Mouse (Mus musculus): Measurements from ENCODE around the gene Nos3. TPM values are rescaled to one million over a fixed set of nuclear protein-coding genes. Genes with fewer than 3 reads are reported as not detected.
A peak's percentile ranks its signal among the peaks of the same experiment; 100 is the strongest.

Nos3 gene
- polyA plus RNA-seq, 1 experiment: 10.1 TPM

GRCm38 (mm10) chr5:24373807-24374206, 9.2 kb downstream of the Nos3 start:
- DNase-seq (ENCODE audit: extremely low spot score in 1 of 2, low spot score in 1 of 2): no peak

- DNase-seq (ENCODE audit: extremely low spot score in 1 of 2, low spot score in 1 of 2): no peak
Observed at GRCm38 (mm10) chr5:24374216-24374615, 9.6 kb downstream of the Nos3 start.

- no peak for DNase-seq (ENCODE audit: extremely low spot score in 1 of 2, low spot score in 1 of 2)
Observed at GRCm38 (mm10) chr5:24374666-24375328, 10.2 kb downstream of the Nos3 start.

DNA sequence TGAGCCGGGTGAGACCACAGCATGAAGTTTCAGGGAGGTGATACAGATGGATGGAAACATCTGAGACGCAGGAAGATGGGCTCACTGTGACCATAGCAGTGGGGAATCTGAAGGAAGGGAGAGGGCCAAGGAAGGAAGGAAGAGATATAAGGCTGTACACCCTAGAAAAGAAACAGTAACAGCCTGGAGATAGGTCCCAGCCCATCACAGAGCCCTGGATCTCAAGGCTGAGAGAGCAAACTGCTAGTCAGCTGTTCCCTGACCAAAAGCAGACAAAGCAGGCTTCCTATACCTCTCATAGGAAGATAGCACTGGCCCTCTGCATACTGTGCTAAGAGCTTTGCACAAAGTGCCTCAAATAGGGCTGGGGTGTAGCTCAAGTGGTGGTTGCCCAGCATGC, 14.1 kb downstream of the Nos3 start:
- DNase-seq (ENCODE audit: extremely low spot score in 1 of 2, low spot score in 1 of 2): no peak

DNA sequence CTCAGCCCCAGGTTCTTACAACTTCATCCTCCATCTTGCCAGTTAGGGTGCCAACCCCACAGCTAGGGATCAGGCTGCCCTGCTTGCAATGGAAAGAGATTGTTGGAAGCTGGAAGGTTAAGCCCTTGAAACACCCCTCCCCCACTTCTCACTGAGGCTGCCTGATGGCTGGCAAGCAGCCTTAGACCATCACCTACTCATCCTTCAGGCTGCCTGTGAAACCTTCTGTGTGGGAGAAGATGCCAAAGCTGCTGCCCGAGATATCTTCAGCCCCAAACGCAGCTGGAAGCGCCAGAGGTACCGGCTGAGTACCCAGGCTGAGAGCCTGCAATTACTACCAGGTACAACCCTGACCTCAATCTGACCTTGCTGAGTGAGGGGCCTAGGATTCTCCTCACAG, 14.9 kb downstream of the Nos3 start:
- DNase-seq (ENCODE audit: extremely low spot score in 1 of 2, low spot score in 1 of 2): peak in 1 of 2 experiments; percentile 47

- DNase-seq (ENCODE audit: extremely low spot score in 1 of 2, low spot score in 1 of 2): no peak
Observed at GRCm38 (mm10) chr5:24380499-24380898, 15.9 kb downstream of the Nos3 start.

GRCm38 (mm10) chr5:24381486-24381885, 16.9 kb downstream of the Nos3 start:
- no peak for DNase-seq (ENCODE audit: extremely low spot score in 1 of 2, low spot score in 1 of 2)

DNA sequence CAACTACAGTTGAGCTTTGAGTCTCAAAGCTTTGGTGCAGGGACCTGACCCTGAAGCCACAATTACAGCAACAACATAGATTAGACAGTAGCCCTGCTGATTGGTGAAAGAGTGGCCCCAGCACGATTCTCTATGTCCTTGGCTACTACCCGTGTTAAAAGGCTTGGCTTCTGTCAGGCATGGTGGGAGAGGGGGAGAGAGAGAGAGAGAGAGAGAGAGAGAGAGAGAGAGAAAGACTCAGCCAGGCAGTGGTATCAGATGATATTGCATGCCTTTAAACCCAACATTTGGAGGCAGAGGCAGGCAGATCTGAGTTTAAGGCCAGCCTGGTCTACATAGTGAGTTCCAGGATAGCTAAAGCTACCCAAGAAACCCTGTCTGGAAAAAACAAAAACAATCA, 17.4 kb downstream of the Nos3 start:
- no peak for DNase-seq (ENCODE audit: extremely low spot score in 1 of 2, low spot score in 1 of 2)

GRCm38 (mm10) chr5:24383026-24383859, 18.6 kb downstream of the Nos3 start:
- DNase-seq (ENCODE audit: extremely low spot score in 1 of 2, low spot score in 1 of 2): peak; percentile 87 to 93

DNA sequence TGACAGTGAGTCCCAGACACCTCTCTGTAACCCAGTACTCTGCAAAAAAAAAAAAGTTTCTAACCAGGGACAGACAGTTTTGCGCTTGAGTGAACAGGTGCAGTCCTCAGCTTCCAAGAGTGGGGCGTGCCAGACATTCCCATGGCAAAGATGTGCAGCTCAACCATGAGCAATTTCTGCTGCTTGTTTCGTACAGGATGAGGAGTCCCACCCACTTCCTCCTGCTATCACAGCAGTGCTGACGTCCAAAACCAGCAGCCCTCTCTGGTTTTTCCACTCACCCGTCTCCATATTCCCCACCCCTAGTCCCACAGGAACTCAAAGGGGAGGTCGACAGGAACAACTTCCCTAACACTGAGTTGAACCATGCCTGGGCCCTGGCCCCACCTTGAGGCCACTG, 19.8 kb downstream of the Nos3 start:
- peak in 1 of 2 experiments; percentile 60 for DNase-seq (ENCODE audit: extremely low spot score in 1 of 2, low spot score in 1 of 2)

- DNase-seq (ENCODE audit: extremely low spot score in 1 of 2, low spot score in 1 of 2): no peak
Observed at GRCm38 (mm10) chr5:24385374-24385773, 20.8 kb downstream of the Nos3 start.

DNA sequence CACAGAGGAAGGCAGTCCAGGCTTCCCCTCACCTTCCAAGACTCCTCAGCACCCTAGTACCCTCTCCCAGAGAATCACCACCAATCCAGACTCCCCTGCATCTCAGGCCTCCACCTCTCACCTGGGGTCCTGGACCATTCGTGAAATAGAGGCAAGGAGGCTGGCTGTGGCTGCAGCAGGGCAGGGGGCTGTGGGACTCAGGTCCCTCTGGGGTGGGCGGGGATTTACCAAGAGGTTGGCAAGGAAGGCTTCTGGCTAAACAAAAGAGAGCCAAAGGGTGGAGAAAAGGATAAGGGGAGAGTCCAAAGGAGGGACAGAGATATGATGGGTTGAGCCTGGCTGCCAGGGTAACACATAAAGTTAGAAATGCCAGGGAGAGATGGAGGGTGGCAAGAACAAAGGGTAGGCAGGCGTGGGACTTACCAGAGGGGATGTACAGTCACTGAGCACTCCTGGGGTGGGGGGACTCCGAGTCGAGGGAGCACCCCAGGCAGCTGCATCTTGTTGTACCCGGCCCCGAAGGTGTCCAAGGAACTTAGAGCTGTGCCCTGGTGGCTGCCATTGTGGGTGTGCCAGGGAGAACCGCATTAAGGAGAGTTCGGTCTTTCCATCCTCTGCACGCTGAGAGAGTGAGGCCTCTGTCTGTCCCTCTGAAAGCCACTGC, 21.4 kb downstream of the Nos3 start:
- DNase-seq (ENCODE audit: extremely low spot score in 1 of 2, low spot score in 1 of 2): no peak

GRCm38 (mm10) chr5:24387264-24388241, 22.9 kb downstream of the Nos3 start:
- DNase-seq (ENCODE audit: extremely low spot score in 1 of 2, low spot score in 1 of 2): peak in 1 of 2 experiments; percentile 79

DNA sequence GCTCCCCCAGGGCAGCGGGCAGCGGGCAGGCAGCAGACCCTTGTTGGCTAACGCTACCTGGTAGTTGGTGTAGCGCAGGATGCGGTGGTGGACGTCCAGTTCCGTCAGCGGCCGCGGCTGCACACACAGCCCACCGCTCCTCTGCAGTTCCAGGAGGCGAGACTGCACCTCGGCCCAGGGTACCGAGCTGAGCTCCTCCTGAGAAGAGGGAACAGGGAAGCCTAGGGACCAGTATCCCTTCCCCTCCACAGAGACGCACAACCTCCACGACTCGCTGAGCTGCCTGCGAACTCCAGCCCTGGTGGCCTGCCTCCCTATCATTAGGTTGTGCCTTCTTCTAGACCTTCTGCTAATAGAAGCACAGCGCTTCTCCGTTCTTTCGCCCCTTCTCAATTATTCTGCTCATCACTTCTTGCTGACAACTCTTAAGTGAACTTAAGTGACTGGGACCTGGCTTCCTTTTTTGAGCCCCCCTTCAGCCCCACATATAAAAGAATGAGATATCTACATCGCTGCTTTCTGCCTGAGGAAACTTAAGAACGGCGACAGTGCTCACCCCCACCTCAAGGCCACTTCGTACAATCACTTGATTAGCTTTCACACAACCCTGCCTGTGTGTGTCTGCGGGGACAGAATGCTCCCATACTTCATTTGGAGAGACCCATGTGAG, 23.8 kb downstream of the Nos3 start:
- DNase-seq (ENCODE audit: extremely low spot score in 1 of 2, low spot score in 1 of 2): no peak

DNA sequence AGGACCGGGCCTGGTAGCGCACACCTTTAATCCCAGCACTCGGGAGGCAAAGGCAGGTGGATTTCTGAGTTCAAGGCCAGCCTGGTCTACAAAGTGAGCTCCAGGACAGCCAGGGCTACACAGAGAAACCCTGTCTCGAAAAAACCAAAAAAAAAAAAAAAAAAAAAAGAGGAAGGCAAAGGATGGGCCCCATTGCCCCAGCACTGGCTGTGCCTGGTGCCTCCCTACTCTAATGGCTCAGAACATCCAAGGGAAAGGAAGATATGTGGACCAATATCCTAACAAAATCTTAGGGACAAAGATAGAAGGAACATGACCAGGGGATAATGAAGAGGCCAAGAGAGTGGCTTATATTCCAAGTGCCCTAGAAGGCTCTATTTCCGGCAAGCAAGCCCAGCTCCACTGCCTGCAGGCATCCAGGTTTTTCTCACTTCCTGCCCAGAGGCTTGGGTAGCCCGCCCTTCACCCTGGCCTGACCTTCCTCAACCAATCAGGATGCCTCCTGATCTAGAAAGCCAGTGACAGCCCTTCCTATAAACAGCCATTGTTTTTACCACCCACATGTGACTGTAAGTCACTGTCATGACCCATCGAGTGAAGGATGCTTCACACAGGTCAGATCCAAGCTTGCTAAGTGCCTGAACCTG, 24.5 kb downstream of the Nos3 start:
- DNase-seq (ENCODE audit: extremely low spot score in 1 of 2, low spot score in 1 of 2): no peak

- DNase-seq (ENCODE audit: extremely low spot score in 1 of 2, low spot score in 1 of 2): no peak
Observed at GRCm38 (mm10) chr5:24389658-24390020, 25.0 kb downstream of the Nos3 start.

GRCm38 (mm10) chr5:24391864-24392263, 27.3 kb downstream of the Nos3 start, which contains the start of gene Atg9b:
Gene Atg9b, minus strand, starts transcription at chr5:24392143.
- DNase-seq (ENCODE audit: extremely low spot score in 1 of 2, low spot score in 1 of 2): no peak

- DNase-seq (ENCODE audit: extremely low spot score in 1 of 2, low spot score in 1 of 2): no peak
Observed at GRCm38 (mm10) chr5:24392724-24393123, 28.1 kb downstream of the Nos3 start.

DNA sequence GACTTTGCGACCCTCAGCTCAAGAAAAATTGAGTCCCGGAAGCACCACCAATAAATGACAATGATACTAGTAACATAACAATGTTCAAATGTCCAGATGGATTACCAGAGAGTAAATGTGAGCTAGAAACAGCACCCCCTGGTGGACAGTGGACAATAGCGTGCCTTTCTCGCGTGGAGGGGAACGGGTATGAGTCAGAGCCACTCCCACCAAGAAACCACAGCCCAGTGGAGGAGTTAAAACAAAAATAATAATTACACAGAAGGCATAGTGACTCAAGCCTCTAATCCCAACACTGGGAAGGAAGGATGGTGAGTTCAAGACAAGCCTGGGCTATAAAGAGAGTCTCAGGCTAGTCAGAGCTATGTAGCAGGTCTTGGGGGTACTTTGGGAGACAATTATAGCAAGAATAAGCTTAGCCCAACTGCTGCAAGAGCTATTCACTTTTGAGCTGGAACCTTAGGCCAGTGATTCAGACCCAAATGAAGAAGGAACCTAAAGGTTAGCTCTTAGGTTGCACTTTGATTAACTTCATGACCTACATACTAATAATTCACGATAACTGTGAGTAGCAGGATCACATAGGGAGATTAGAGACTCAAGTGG, 28.9 kb downstream of the Nos3 start, which contains the start of gene Abcb8:
Gene Abcb8 (plus strand): TSS at position 272 of the 606 bp plus-strand sequence.
- DNase-seq (ENCODE audit: extremely low spot score in 1 of 2, low spot score in 1 of 2): peak; percentile 76 to 96
